Mouse (Mus musculus): ENCODE measurements around the gene Gna11.

The Gna11 gene

DNA sequence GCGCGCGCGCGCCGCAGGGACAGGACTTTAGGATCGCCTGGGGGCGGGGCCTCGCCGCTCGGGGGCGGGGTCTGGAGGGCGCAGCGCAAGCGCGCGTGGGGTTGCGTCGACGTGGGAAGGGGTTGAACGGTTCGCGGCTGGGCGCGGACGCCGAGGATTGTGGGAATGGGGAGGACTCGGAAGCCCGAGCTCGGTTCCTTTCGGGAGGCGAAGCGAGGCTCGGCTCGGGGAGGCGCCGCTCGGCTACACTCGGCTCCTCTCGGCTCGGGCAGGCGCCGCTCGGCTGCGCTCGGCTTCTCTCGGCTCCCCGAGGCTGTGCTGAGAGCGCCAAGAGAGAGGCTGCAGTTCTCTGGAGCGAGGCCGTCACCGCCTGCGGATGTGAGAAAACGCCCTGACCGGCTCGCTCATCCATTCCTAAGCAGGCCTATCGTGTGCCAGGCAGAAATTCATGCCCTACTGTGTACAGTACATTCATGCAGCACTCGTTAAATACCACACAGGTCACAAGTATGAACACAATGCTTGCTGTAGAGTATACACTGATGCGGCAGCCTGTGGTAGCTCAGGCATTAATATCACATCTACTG lies at the start of gene Gna11:
Gene Gna11 (minus strand): TSS at position 30 of the 587 bp plus-strand sequence.
- DNase-seq = peak; percentile 100

DNA sequence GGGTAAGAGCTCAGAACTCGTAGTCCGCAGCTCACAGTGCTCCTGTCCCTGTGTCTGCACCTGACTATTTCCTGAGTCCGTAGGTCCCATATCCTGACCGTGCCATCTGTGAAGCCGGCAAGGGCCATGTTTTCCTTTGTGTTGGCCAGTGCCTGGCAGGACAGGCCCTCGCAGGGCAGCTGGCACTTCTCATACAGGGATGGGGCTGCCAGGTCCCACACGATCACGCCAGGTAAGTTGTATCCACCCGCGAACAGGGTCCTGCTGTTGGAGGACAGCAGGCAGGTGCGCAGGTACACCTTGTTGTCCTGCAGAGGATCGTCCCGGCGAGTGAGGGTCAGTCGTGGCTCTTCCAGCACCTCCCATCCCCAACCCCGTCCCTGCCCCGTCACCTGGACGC lies 48.9 kb upstream of the Gna11 start:
- no peak for DNase-seq

DNA sequence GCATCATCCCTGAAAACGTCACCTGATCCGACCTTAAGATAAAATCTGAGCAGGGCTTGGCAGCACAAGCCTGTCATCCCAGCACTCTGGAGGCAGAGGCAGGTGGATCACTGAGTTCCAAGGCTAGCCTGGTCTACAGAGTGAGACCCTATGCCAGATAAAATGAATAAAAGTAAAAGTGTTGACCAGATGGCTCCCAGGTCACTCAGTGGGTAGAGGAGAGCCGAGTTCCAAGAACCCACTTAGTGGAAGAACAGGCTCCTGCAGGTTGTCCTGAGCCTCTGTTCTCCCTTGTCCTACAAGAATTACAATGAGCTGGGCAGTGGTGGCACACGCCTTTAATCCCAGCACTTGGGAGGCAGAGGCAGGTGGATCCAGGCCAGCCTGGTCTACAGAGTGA lies 48.2 kb upstream of the Gna11 start:
- DNase-seq = no peak

DNA sequence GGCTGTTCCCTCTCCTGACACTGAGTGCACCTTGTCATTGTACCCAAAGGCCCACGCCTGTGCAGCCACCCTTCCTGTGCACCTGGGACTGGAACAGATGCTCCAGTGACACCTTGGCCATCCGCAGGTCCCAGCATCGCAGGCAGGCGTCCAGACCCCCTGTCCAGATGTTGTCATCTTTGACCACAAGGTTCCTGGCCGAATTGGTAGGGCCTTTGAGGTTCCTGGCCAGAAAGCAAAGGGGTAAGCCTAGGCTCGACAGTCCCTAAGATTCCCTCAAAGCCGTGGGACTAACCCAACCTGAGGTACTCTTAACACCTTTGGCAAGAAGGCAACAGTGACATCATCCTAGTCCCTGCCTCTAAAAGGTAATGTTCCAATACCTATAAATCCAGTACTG lies 47.6 kb upstream of the Gna11 start:
- DNase-seq = no peak

DNA sequence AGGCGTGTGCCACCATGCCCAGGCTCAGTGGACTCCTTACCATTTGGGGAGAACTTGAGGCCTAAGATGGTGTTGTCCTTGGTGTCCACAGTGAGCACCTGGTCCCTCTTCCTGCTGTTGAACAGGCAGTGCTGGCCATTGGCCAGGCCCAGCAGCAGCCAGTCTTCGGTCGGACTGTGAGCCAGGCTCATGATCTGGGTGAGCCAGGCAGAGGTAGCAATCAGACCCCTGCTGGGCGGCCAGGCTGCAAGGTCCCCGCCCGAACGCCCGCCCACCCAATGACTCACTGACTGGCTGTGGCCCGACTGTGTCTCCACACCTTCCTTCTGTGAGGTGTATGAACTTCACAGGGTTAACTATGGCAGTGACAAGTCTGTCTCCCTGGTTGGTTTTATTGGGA lies 46.9 kb upstream of the Gna11 start:
- DNase-seq = no peak

DNA sequence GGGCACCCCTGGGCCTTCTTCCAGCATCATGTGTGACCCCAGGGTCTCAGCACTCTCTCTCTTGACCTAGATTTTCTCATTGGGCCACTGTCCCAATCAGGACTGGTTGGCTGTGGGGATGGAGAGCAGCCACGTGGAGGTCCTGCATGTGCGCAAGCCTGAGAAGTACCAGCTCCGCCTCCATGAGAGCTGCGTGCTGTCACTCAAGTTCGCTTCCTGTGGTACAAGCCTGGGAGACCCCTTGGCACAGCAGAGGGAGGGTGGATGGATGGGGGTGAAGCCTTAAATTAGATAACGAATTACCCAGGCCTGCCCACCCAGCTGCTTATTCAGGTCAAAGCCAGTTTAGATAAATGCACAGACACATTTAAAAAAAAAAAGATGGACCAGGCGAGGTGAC lies 43.7 kb upstream of the Gna11 start:
- DNase-seq = no peak

DNA sequence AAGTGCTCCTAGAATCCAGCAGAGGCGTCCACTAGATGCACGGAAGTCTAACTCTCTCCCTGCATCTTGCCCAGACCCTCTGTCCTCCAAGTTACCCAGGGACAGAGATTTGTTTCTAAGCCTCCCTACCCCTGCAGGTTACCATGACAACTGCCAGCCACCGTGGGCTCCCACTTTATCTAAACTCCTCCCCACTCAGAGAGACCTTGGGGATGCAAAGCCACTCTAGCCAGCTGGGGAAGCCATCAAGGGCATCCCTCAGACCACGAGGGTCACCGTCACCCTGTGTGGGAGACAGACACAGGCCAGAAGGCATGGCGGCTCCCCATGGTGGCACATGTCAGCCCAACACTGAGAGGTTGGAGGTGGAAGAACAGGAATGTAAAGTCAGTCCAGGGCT lies 38.4 kb upstream of the Gna11 start:
- no peak for DNase-seq

DNA sequence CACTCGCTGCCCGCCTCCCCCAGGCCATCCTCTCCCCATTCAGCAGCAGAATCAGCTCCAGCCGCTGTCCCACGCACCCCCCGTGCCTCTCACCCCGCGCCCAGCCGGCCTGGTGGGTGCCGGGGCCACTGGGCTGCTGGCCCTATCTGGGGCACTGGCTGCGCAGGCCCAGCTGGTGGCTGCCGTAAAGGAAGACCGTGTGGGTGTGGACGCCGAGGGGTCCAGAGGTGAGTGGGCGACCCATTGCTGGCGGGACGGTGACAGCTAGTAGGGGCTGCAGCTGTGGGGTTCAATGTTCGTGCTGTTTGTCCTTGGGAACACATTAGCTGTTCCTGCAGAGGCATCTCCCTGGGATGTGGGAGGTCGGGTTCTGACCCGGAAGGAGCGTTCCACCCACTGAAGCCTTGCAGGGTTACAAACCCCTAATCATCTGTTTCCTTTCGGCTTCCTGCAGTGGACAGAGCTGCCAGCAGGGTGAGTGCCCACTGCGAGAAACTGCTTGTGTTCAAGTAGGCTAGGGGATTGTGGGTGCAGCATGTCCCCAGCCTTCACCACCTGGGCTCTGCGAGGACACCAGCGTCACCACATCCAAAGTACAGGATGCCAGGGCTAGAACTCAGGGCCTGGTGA lies 35.6 kb upstream of the Gna11 start:
- DNase-seq = no peak

DNA sequence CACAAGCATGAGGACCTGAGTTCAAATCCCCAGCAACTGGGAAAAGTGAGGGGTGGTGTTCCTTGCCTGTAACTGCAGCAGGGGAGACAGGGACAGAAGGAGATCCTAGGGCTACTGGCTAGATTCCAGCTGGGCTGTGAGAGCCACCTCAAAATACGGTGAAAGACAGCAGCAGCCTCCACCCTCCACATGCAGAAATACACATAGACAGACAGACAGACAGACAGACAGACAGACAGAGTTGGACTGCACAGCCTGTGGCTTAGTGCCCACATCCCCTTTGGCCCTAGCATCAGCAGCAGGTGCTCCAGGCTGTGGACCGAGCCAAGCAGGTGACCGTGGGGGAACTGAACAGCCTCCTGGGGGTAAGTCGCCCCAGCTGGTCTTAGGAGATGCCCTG lies 35.0 kb upstream of the Gna11 start:
- DNase-seq = no peak

DNA sequence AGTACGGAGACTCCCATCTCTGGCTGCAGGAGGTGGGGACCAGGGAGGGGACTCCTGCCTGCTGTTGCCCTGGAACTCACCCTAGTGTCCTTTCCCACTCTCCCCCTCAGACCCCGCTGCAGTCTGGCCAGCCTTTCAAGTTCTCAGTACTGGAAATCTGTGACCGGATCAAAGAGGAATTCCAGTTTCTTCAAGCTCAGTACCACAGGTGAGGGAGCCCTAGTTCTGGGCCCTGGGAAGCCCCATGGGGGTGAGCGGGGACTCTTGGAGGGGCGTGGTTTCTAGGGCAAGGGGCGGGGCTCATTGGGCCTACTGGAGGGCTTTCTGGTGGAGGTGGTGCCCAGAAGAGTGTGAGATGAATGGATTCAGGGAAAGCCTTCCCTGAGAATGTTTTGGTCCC lies 30.7 kb upstream of the Gna11 start:
- DNase-seq = no peak

DNA sequence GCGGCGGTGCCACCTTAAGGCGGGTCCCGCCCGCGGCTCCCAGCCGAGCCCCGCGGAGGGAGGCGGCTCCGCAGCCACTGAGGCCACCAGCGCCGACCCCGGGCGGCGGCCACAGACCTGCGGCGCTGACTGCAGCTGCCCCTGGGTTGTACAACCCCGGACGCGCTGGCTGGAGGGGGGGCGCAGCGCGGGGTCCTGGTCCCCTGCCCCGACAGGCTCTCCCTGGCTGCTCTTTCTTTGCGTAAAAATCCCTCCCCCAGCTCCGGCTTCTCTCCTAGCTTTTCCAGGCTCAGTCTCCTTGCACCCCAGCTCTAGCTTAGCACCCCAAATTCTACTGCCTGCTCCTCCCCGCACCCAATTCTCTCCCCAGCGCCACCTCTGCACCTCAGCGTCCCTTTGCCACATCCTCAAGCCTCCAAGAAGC lies 30.2 kb upstream of the Gna11 start:
- DNase-seq = no peak

DNA sequence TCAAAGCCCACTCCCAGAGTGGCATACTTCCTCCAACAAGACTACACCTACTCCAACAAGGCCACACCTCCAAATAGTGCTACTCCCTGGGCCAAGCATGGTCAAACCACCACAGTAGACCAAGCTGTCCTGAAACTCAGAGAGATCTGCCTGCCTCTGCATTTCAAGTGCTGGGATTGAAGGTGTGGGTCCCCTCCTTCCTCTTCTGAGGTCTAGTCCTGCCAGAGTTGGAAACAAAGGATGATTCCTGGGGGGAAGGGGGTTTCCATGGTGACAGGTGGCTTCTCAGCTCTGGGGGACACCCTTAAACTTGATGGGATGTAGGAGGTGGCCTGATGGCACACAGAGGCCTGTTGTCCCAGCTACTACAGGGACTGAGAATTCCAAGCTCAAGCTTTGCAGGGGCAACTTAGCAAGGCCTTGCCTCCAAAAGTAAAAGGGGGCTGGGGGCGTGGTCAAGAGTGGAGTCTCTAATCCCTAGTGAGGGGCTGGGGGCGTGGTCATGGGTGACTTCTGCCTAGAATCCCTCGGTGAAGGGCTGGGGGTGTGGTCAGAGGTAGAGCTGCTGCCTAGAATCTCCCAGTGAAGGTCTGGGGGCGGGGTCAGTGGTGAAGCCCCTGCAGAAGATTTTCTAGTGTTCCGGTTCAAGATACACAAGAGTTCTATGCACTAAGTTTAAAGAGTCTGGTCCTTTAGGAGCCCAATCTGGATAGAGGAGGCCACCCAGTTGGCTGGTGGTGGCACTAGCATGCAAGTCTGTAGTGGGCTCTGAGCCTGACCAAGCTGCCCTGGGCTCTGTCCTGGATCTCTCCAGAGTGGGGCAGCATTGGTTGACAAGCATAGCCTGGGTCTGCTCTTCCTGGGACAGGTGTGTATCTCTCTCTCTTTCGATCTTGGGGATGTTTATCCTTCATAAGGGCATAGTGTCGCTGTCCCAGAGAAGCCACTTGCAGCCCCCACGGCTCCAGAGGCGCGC lies 29.4 kb upstream of the Gna11 start, which contains the start of gene Tle2:
Gene Tle2 (plus strand): TSS at position 481 of the 976 bp plus-strand sequence.
- no peak for DNase-seq

DNA sequence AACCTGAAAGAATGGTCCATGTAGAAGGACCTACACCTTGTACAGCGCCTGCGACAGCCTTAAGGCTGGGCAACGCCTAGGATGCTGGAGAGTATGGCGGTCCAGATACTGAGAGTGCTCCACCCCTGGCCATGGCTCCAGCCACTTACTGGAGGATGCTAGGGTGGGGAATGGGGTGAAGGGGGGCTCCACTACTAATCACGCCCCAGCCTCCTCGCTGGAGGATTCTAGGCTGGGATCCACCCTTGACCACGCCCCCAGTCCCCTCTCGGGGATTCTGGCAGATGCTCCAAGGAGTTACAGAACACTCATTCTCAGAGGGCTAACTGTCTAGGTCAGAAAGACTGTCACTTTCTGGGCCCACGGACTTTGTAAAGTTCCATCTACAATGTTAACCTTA lies 28.0 kb upstream of the Gna11 start:
- DNase-seq = no peak

DNA sequence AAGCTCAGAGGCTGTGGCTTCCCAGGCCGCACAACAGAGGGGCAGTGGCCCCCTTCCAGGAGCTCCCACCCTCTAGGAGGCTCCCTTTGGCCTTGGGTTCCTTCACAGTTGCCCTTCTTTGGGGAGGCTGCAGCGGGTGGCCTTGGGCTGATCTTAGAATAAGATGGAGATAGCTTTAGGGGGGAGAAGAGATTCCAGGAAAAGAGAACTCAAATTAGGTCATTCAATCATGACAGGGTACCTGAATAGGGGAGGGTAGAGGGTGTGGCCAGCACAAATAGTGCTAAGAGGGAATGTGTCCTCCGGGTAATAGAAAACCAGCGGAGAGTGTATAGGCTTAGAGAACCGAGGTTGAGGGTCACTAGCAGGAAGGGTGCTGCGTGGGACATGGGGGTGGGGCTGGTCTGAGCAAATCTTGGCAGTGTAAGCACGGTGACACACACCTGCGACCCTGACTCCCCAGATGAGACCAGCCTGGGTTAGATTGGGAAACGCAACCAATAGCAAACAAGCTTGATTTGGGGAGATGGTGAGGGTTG lies 27.2 kb upstream of the Gna11 start:
- DNase-seq = no peak

DNA sequence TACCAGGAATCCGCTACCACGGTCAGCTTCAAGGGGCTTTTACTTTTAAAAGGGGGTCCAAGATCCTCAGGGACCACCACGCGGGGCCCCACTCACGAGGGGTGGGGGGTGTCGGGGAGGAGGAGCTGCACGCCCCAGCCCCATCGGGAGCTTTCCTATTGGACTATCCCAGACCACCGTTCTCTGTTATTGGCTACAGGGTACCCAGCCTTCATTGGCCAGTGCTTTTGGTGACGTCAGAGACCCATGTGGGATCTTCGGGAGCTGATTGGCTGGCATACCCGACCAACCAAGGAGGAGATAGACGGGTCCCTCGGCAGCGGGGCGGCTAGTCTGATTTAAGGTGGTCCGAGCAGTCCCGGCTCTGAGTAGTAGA lies 26.5 kb upstream of the Gna11 start:
- DNase-seq = peak; percentile 99

DNA sequence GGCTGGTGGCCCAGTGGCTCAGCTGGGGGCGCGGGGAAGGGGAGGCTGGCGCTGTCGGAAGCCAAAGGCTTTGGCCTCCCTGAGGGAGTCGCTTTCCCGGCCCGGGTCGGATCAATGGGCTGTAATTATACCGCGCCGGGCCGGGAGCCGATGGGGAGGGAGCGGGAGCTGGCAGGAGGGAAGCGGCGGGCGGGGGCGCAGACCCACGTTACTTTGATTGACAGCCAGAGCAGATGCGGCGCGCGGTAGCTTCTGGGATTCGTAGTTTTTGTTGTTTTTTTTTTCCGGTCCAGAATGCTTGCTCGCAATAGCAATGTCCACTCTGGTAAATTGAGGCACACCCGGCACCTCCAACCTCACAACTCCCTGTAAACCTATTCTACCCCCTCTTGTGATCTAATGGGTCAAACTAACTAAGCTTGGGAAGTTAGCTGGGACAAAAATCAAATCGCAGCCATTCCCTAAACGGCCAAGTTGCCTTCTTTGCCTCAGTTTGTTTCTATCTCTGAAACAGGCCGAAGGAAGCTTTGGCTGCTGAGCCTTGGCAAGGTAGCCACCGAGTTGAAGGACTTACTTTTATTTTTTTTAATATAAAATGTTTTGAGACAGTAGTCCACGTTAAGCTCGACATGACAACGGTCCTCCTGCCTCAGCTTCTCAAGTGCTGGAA lies 26.0 kb upstream of the Gna11 start:
- peak; percentile 96 for DNase-seq

DNA sequence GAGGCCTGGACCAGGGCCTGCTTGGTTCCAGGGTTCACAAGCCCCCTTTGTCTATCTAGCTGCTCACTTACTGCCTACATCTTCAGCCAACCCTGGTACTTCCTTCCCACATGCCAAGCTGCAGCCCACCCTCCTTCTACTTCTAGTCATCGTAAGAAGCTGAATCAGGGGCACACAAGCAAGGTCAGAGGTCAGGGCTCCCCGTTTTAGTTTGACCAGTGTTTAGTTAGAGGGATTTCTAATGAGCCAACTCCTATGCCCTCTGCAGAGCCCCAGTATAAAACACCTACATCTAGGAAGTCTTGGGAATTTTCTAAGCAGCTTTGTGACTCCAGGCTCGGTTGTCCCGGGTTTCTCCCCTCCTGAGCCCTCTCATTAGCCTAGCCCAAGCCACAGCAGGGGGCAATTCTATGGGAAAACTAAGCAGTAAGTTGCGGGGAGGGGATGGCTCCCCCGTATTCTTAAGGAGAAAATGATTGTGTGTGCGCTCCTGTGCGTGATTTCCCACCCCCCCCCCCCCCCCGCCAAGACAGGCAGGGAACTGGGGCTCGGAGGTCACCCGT lies 25.3 kb upstream of the Gna11 start:
- no peak for DNase-seq

DNA sequence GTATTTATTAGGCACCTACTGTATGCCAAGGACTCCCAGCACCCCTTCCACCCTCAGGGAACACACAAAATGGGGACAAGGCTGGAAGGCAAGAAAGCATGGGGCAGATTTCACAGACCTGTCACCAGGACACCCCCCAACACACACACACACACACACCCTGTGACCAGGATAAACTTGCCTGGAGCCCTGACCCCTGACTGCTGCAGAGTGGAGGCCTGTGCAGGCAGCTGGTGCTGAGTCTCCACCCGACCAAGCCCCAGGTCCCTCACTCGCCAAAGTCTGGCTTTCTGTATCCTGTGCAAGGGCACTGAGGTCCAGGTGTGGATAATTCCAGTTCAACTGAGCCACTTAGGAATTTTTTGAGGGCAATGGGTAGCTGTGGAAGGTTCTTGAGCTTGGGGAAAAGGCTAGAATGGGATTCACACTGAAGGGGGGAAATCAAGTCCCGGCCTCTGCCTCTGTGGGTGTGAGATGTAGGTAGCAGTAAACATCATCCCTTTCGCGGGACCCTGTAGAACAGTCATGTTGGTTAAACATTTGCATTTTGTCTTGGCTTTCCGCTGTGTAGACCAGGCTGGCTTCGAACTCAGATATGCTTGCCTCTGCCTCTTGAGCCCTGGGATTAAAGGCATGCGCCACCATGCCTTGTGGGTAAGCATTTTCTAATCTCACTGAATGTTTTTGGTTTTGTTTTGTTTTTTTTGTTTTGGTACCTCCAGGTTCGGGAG lies 24.7 kb upstream of the Gna11 start:
- DNase-seq = peak; percentile 30

DNA sequence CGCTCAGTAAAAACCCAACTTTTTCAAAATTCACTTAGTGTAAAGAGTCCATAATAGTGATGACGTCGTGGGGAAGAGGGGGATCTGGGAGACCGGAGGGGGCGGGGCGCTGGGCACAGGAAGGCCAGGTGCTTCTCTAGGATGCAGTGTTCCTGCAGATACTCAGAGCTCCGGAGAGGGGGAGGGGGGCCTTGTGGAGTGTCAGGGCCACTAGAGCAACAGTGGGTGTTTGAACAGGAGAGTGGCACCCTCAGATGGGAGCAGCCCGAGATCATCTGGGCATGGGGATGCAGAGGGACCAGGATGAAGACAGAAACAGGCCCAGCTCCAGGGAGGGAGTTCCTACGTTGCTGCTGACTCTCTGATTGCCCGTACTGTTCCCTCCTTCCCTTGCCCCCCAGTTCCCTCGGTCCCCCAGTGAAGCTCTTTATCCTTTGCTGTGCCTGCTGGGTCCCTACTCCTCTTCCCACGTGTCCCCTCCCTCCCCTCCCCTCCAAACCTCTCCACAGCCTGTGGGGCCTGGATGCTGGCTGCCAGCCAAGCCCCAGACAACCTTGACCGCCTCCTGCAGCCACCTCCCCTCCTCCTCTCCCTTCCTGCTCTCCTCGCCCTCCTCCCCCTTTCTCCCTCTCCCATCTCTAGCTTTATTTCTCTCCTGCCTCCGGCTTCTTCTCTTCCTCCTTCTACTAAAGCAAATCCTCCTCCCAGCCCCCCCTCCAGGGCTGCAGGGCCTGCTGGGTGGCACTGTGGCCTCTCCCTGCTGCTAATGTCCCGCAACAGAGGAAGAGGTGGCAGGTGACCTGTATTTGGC lies 23.6 kb upstream of the Gna11 start:
- DNase-seq = peak; percentile 64

DNA sequence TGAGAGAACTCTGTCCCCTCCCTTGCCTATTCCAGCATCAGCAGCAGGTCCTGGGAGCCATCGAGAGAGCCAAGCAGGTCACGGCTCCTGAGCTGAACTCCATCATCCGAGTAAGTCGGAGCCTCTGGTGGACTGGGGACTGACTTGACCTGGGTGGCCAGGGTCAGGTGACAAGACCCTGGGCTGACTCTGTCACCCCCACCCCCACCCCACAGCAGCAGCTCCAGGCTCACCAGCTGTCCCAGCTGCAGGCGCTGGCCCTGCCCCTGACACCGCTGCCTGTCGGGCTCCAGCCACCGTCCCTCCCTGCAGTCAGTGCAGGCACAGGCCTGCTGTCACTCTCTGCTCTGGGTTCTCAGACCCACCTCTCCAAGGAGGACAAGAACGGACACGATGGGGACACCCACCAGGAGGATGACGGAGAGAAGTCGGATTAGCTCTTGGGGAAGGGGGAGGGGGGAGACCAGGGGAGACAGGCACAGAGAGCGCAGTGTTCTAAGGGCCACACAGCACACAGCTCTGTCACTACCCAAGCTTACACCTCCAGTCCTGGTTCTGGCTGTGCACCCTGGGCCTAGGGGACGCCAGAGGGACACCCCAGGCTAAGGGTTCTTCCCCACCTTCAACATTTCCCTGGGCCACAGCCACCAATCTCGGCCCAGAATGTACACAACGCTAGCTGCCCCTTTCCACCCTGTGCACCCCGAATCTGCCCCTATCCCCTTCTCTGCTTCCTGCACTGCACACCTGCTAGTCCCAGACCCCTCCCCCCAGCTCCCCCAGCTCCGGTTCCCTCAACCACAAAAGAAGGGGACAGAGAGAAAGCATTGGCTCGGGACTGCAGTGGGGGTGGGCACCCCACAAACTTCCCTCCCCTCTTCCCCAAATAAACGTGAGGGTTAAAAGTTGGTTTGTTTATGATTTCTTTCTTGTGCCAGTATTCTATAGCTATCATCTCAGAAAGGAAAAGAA lies 20.6 kb upstream of the Gna11 start:
- DNase-seq = no peak
